Mouse (Mus musculus): ENCODE measurements around the gene Chmp6. TPM values are rescaled to one million over a fixed set of nuclear protein-coding genes. Genes with fewer than 3 reads are reported as not detected.

Chmp6 gene
- polyA plus RNA-seq (2014; fragmentation: Illumina TruSeq; extraction: RNeasy Lipid Tissue Mini Kit (QIAGEN cat#74804); ENCODE audit: low read depth, low replicate concordance) = 2.6 TPM

DNA sequence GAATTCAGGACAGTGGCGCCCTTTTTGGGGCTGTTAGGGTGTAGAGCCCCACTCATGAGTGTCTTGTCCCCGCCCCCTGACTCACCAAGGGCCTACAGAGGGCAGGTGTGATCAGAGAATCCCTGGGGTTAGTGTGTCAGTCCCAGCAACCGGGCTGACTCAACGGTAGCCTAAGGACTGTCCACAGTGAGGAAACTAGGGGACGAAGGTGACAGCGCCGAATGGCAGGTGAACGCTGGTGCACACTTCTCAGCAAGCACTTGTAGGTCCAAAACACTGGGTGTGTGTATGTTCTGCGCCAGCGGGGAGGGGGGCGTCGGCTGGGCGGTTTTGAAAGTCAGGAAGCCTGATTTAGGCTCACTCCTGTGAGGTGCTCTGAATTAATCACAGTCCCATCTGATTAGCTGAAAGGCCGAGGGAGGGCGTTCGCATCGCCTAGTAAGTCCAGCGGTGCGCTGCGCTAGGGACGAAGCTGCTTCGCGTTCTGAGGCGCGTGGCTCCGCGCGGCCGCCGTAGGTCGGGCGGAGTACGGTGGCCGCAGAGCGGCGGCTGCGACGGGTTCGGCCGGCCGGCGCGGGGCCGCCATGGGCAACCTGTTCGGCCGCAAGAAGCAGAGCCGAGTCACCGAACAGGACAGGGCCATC is at the start of gene Chmp6:
TSS of gene Chmp6 (plus strand) at position 151 of the 644 bp plus-strand sequence.

GRCm38 (mm10) chr11:119942727-119943427 is 29.6 kb downstream of the Chmp6 start, which contains the start of gene Baiap2:
Gene Baiap2, plus strand, starts transcription at chr11:119942763.

Other genes with a start within 250 kb of the Chmp6 start
- gene Baiap2, start 29.3 kb downstream of the Chmp6 start, polyA plus RNA-seq (2014; fragmentation: Illumina TruSeq; extraction: RNeasy Lipid Tissue Mini Kit (QIAGEN cat#74804); ENCODE audit: low read depth, low replicate concordance) = 3.4 TPM
- 0.12 TPM for gene Aatk, start 133.7 kb downstream of the Chmp6 start, polyA plus RNA-seq (2014; fragmentation: Illumina TruSeq; extraction: RNeasy Lipid Tissue Mini Kit (QIAGEN cat#74804); ENCODE audit: low read depth, low replicate concordance)
- not detected for gene Cep131, start 173.4 kb downstream of the Chmp6 start, polyA plus RNA-seq (2014; fragmentation: Illumina TruSeq; extraction: RNeasy Lipid Tissue Mini Kit (QIAGEN cat#74804); ENCODE audit: low read depth, low replicate concordance)
- gene Tepsin, start 185.3 kb downstream of the Chmp6 start, polyA plus RNA-seq (2014; fragmentation: Illumina TruSeq; extraction: RNeasy Lipid Tissue Mini Kit (QIAGEN cat#74804); ENCODE audit: low read depth, low replicate concordance) = 0.32 TPM
- 2.0 TPM for gene Ndufaf8, start 185.5 kb downstream of the Chmp6 start, polyA plus RNA-seq (2014; fragmentation: Illumina TruSeq; extraction: RNeasy Lipid Tissue Mini Kit (QIAGEN cat#74804); ENCODE audit: low read depth, low replicate concordance)
- gene Slc38a10, start 237.9 kb downstream of the Chmp6 start, polyA plus RNA-seq (2014; fragmentation: Illumina TruSeq; extraction: RNeasy Lipid Tissue Mini Kit (QIAGEN cat#74804); ENCODE audit: low read depth, low replicate concordance) = 1.7 TPM

Data from kidney, adult 10 weeks (tissue).